Mouse (Mus musculus): ENCODE measurements around the gene Asb18.

GRCm38 (mm10) chr1:90028305-90028704, 13.8 kb upstream of the Asb18 start:
- no peak for TF ChIP-seq CHD2 (IDR thresholded peaks at IDR 0.05; ENCODE audit: low read depth, low read length)
- no peak for TF ChIP-seq ZC3H11A (IDR thresholded peaks at IDR 0.05; ENCODE audit: borderline replicate concordance, low read depth, low read length)
- TF ChIP-seq MAFK (IDR thresholded peaks at IDR 0.05; ENCODE audit: insufficient read depth, low read depth, low read length), result no peak
- TF ChIP-seq HCFC1 (IDR thresholded peaks at IDR 0.05; ENCODE audit: borderline replicate concordance, insufficient read depth, low read length), result no peak
- no peak for TF ChIP-seq ZNF384 (IDR thresholded peaks at IDR 0.05; ENCODE audit: low read depth, low read length)

All from ES-E14 (cell line).